In genomic region chr8:70600473-70601270, GRCm38 (mm10) we compare ENCODE assay signal across 8 mouse cellular contexts. TPM values are rescaled to one million over a fixed set of nuclear protein-coding genes. Genes with fewer than 3 reads are reported as not detected.
DNase-seq lines count a peak whose midpoint lies in the region; ATAC-seq and TF ChIP-seq lines count a peak whose summit lies in the region.

No protein-coding gene starts in this region.

- peaks cover 59% of the 10 kb centered on the region for H3K36me3 ChIP-seq in forebrain, embryonic 10.5 days (replicated peaks)
- H3K36me3 ChIP-seq in hindbrain, postnatal 0 days (ENCODE audit: insufficient read depth, low read length): no peaks in the 10 kb centered on the region
- peaks cover 5% of the 10 kb centered on the region; the same call in 1 of the 2 replicates for H3K36me3 ChIP-seq in liver, embryonic 14.5 days (replicated peaks; ENCODE audit: control insufficient read depth, insufficient read depth, low read depth)
- H3K36me3 ChIP-seq in neural tube, embryonic 15.5 days: peaks cover 18% of the 10 kb centered on the region

- ATAC-seq in hindbrain, postnatal 0 days: no peak
- no peak for ATAC-seq in liver, embryonic 14.5 days (ENCODE audit: insufficient read depth)
- ATAC-seq in neural tube, embryonic 15.5 days (ENCODE audit: low FRiP score): 0 out of 2 replicates have a peak, but pooled peaks have one; percentile 3

- peaks cover 8% of the 10 kb centered on the region; the same call in 1 of the 2 replicates for H3K9me3 ChIP-seq in forebrain, embryonic 10.5 days
- no peaks in the 10 kb centered on the region for H3K9me3 ChIP-seq in hindbrain, postnatal 0 days (ENCODE audit: low read length)
- H3K9me3 ChIP-seq in liver, embryonic 14.5 days (ENCODE audit: control insufficient read depth, low read length): no peaks in the 10 kb centered on the region
- no peaks in the 10 kb centered on the region for H3K9me3 ChIP-seq in neural tube, embryonic 15.5 days (replicated peaks)

- peak overlapping the region; percentile 45 for H3K4me3 ChIP-seq in forebrain, embryonic 10.5 days
- H3K4me3 ChIP-seq in hindbrain, postnatal 0 days (ENCODE audit: low read length): peak overlapping the region; percentile 14; the same call in 1 of the 2 replicates
- H3K4me3 ChIP-seq in liver, embryonic 14.5 days (ENCODE audit: insufficient read depth in 1 of 2, low read depth in 2 of 2, low read length in 2 of 2): peak overlapping the region in 1 of 2 experiments; percentile 0; a peak in 1 of 4 replicates
- H3K4me3 ChIP-seq in neural tube, embryonic 15.5 days (replicated peaks): 0 out of 2 replicates have a peak overlapping the region, but pooled peaks have one; percentile 9

- 19% methylated on average over 10 of the region's 10 CpGs for WGBS in forebrain, embryonic 10.5 days
- 17% methylated on average over 10 of the region's 10 CpGs for WGBS in hindbrain, postnatal 0 days
- 38% methylated on average over 10 of the region's 10 CpGs for WGBS in liver, embryonic 14.5 days (ENCODE audit: insufficient replicate concordance)
- 18% methylated on average over 10 of the region's 10 CpGs for WGBS in neural tube, embryonic 15.5 days

- peak overlapping the region; percentile 88 for H3K27ac ChIP-seq in forebrain, embryonic 10.5 days
- peak overlapping the region; percentile 80 for H3K27ac ChIP-seq in hindbrain, postnatal 0 days
- no peak overlapping the region for H3K27ac ChIP-seq in liver, embryonic 14.5 days
- peak overlapping the region; percentile 71 for H3K27ac ChIP-seq in neural tube, embryonic 15.5 days (replicated peaks)

- intact Hi-C loops in left cerebral cortex, postnatal 36 days (cut with DNase I): no loop called here

- H3K4me2 ChIP-seq in hindbrain, postnatal 0 days (ENCODE audit: low read depth, low read length): peak overlapping the region; percentile 48
- H3K4me2 ChIP-seq in liver, embryonic 14.5 days (ENCODE audit: low read depth): peak overlapping the region; percentile 47
- H3K4me2 ChIP-seq in neural tube, embryonic 15.5 days: peak overlapping the region; percentile 51

- peaks cover 82% of the 10 kb centered on the region for H3K4me1 ChIP-seq in forebrain, embryonic 10.5 days
- peaks cover 24% of the 10 kb centered on the region for H3K4me1 ChIP-seq in hindbrain, postnatal 0 days (ENCODE audit: insufficient read depth, low read length)
- peaks cover 8 to 10% of the 10 kb centered on the region in 2 experiments for H3K4me1 ChIP-seq in liver, embryonic 14.5 days (replicated peaks; ENCODE audit: control insufficient read depth in 2 of 2, insufficient read depth in 2 of 2, low read length in 1 of 2)
- peaks cover 76% of the 10 kb centered on the region for H3K4me1 ChIP-seq in neural tube, embryonic 15.5 days

- peaks cover 38% of the 10 kb centered on the region for H3K27me3 ChIP-seq in forebrain, embryonic 10.5 days (ENCODE audit: poor library complexity, severe bottlenecking)
- no peaks in the 10 kb centered on the region for H3K27me3 ChIP-seq in hindbrain, postnatal 0 days (ENCODE audit: insufficient read depth, low read length)
- no peaks in the 10 kb centered on the region for H3K27me3 ChIP-seq in liver, embryonic 14.5 days (ENCODE audit: control insufficient read depth, insufficient read depth, low read length)
- no peaks in the 10 kb centered on the region for H3K27me3 ChIP-seq in neural tube, embryonic 15.5 days (replicated peaks)

- TF ChIP-seq EP300 in liver, embryonic 14.5 days (IDR thresholded peaks at IDR 0.05; ENCODE audit: low read depth): no peak

- peak overlapping the region; percentile 13; the same call in 1 of the 2 replicates for H3K9ac ChIP-seq in hindbrain, postnatal 0 days (replicated peaks; ENCODE audit: low read length)
- H3K9ac ChIP-seq in liver, embryonic 14.5 days (replicated peaks): no peak overlapping the region
- H3K9ac ChIP-seq in neural tube, embryonic 15.5 days (replicated peaks): peak overlapping the region; percentile 23; the same call in 1 of the 2 replicates

- DNase-seq in layer of hippocampus, adult 11-12 months (ENCODE audit: low spot score): peak; percentile 63
- no peak for DNase-seq in layer of hippocampus, postnatal 36 days
- peak; percentile 53 for DNase-seq in forebrain, embryonic 10.5 days (ENCODE audit: extremely low spot score, low spot score)
- peak; percentile 27 for DNase-seq in hindbrain, postnatal 0 days (ENCODE audit: low spot score)
- DNase-seq in liver, embryonic 14.5 days (ENCODE audit: low read depth in 3 of 3, low spot score in 3 of 3): no peak
- DNase-seq in urinary bladder, postnatal 14 days (ENCODE audit: low spot score): no peak
- no peak for DNase-seq in left cerebral cortex, postnatal 36 days (ENCODE audit: low spot score in 2 of 2)

- TF ChIP-seq CTCF in hindbrain, postnatal 0 days (IDR thresholded peaks at IDR 0.05; ENCODE audit: low read depth): no peak
- no peak for TF ChIP-seq CTCF in liver, embryonic 14.5 days (IDR thresholded peaks at IDR 0.05; ENCODE audit: low read depth)

RNA-seq across cellular contexts. Expression of gene Isyna1, which starts 6.5 kb away (rescaled TPM):
- 10 to 100 TPM; 42.9 to 54.3 TPM for total RNA-seq in layer of hippocampus, postnatal 36 days (2021)
- polyA plus RNA-seq in forebrain, embryonic 10.5 days (2016; fragmentation: Nextera tagmentation; extraction: Ambion mirVana): 166 and 170 TPM in 2 replicates
- total RNA-seq in hindbrain, postnatal 0 days (2014; rRNA removed): 152 and 207 TPM in 2 replicates
- polyA plus RNA-seq in hindbrain, postnatal 0 days (2015; fragmentation: Nextera tagmentation; extraction: Ambion mirVana): 99.3 and 113 TPM in 2 replicates
- 61.3 and 62.4 TPM in 2 replicates for polyA plus RNA-seq in liver, embryonic 14.5 days (2012; rRNA removed)
- 30.2 and 34.2 TPM in 2 replicates for polyA plus RNA-seq in liver, embryonic 14.5 days (2014; fragmentation: Nextera tagmentation; extraction: Ambion mirVana)
- polyA plus RNA-seq in neural tube, embryonic 15.5 days (2015; fragmentation: Nextera tagmentation; extraction: Ambion mirVana): 137 and 142 TPM in 2 replicates
- 10 to 100 TPM; 47.5 to 53.0 TPM for total RNA-seq in left cerebral cortex, postnatal 36 days (2021)

RNA-seq across cellular contexts. Expression of gene Ssbp4, which starts 8.0 kb away (rescaled TPM):
- 100 to 1,000 TPM; 276 to 279 TPM for total RNA-seq in layer of hippocampus, postnatal 36 days (2021)
- polyA plus RNA-seq in forebrain, embryonic 10.5 days (2016; fragmentation: Nextera tagmentation; extraction: Ambion mirVana): 74.4 and 84.1 TPM in 2 replicates
- total RNA-seq in hindbrain, postnatal 0 days (2014; rRNA removed): 248 and 349 TPM in 2 replicates
- 188 and 189 TPM in 2 replicates for polyA plus RNA-seq in hindbrain, postnatal 0 days (2015; fragmentation: Nextera tagmentation; extraction: Ambion mirVana)
- polyA plus RNA-seq in liver, embryonic 14.5 days (2012; rRNA removed): 36.3 and 50.8 TPM in 2 replicates
- 49.5 and 61.7 TPM in 2 replicates for polyA plus RNA-seq in liver, embryonic 14.5 days (2014; fragmentation: Nextera tagmentation; extraction: Ambion mirVana)
- polyA plus RNA-seq in neural tube, embryonic 15.5 days (2015; fragmentation: Nextera tagmentation; extraction: Ambion mirVana): 170 and 175 TPM in 2 replicates
- 100 to 1,000 TPM; 257 to 265 TPM for total RNA-seq in left cerebral cortex, postnatal 36 days (2021)

RNA-seq across cellular contexts. Expression of gene Lrrc25, which starts 15.3 kb away (rescaled TPM):
- 1 to 10 TPM in 1 of 2 experiments, under 1 TPM in 1; 0.33 to 1.0 TPM for total RNA-seq in layer of hippocampus, postnatal 36 days (2021)
- polyA plus RNA-seq in forebrain, embryonic 10.5 days (2016; fragmentation: Nextera tagmentation; extraction: Ambion mirVana): 0.49 and 0.87 TPM in 2 replicates
- 0.65 and 3.3 TPM in 2 replicates for total RNA-seq in hindbrain, postnatal 0 days (2014; rRNA removed)
- 1.3 and 1.5 TPM in 2 replicates for polyA plus RNA-seq in hindbrain, postnatal 0 days (2015; fragmentation: Nextera tagmentation; extraction: Ambion mirVana)
- polyA plus RNA-seq in liver, embryonic 14.5 days (2012; rRNA removed): 4.3 and 5.3 TPM in 2 replicates
- 4.7 TPM in 2 replicates for polyA plus RNA-seq in liver, embryonic 14.5 days (2014; fragmentation: Nextera tagmentation; extraction: Ambion mirVana)
- polyA plus RNA-seq in neural tube, embryonic 15.5 days (2015; fragmentation: Nextera tagmentation; extraction: Ambion mirVana): 1.5 and 2.6 TPM in 2 replicates
- 1 to 10 TPM in 1 of 2 experiments, under 1 TPM in 1; 0.44 to 1.2 TPM for total RNA-seq in left cerebral cortex, postnatal 36 days (2021)

RNA-seq across cellular contexts. Expression of gene Gdf15, which starts 31.6 kb away (rescaled TPM):
- total RNA-seq in layer of hippocampus, postnatal 36 days (2021): not detected
- not detected in 2 replicates for polyA plus RNA-seq in forebrain, embryonic 10.5 days (2016; fragmentation: Nextera tagmentation; extraction: Ambion mirVana)
- total RNA-seq in hindbrain, postnatal 0 days (2014; rRNA removed): 1.7 TPM in 1 of 2 replicates, not detected in the other
- 0.25 and 0.41 TPM in 2 replicates for polyA plus RNA-seq in hindbrain, postnatal 0 days (2015; fragmentation: Nextera tagmentation; extraction: Ambion mirVana)
- polyA plus RNA-seq in liver, embryonic 14.5 days (2012; rRNA removed): 6.3 and 9.0 TPM in 2 replicates
- 1.2 and 2.8 TPM in 2 replicates for polyA plus RNA-seq in liver, embryonic 14.5 days (2014; fragmentation: Nextera tagmentation; extraction: Ambion mirVana)
- polyA plus RNA-seq in neural tube, embryonic 15.5 days (2015; fragmentation: Nextera tagmentation; extraction: Ambion mirVana): 0.22 TPM in 2 replicates
- not detected for total RNA-seq in left cerebral cortex, postnatal 36 days (2021)

RNA-seq across cellular contexts. Expression of gene Pgpep1, which starts 59.5 kb away (rescaled TPM):
- total RNA-seq in layer of hippocampus, postnatal 36 days (2021): 10 to 100 TPM; 23.1 TPM
- 40.5 and 49.3 TPM in 2 replicates for polyA plus RNA-seq in forebrain, embryonic 10.5 days (2016; fragmentation: Nextera tagmentation; extraction: Ambion mirVana)
- 65.7 and 68.4 TPM in 2 replicates for total RNA-seq in hindbrain, postnatal 0 days (2014; rRNA removed)
- 44.2 and 56.5 TPM in 2 replicates for polyA plus RNA-seq in hindbrain, postnatal 0 days (2015; fragmentation: Nextera tagmentation; extraction: Ambion mirVana)
- 7.6 and 8.6 TPM in 2 replicates for polyA plus RNA-seq in liver, embryonic 14.5 days (2012; rRNA removed)
- 19.8 and 23.5 TPM in 2 replicates for polyA plus RNA-seq in liver, embryonic 14.5 days (2014; fragmentation: Nextera tagmentation; extraction: Ambion mirVana)
- 78.6 TPM in 2 replicates for polyA plus RNA-seq in neural tube, embryonic 15.5 days (2015; fragmentation: Nextera tagmentation; extraction: Ambion mirVana)
- total RNA-seq in left cerebral cortex, postnatal 36 days (2021): 10 to 100 TPM; 11.6 to 17.2 TPM

Comparison
In these comparisons a context has a peak if more than half of its experiments do, and no peak if none do; other contexts are left out.
1. DNase-seq: peak in layer of hippocampus, adult 11-12 months (single experiment), forebrain, embryonic 10.5 days (single experiment) and hindbrain, postnatal 0 days (single experiment); none in layer of hippocampus, postnatal 36 days (0 of 2), liver, embryonic 14.5 days (0 of 3), urinary bladder, postnatal 14 days (single experiment) and left cerebral cortex, postnatal 36 days (0 of 2).
2. Peak in every context shown above with its lines, with median percentiles within 50 percentile points of each other: H3K4me2 ChIP-seq.